Mouse (Mus musculus): ENCODE results near the gene 1700013G24Rik. TPM values are rescaled to one million over a fixed set of nuclear protein-coding genes. Genes with fewer than 3 reads are reported as not detected.

1700013G24Rik gene
- total RNA-seq, 2 experiments from 2014 or later = not detected

DNA sequence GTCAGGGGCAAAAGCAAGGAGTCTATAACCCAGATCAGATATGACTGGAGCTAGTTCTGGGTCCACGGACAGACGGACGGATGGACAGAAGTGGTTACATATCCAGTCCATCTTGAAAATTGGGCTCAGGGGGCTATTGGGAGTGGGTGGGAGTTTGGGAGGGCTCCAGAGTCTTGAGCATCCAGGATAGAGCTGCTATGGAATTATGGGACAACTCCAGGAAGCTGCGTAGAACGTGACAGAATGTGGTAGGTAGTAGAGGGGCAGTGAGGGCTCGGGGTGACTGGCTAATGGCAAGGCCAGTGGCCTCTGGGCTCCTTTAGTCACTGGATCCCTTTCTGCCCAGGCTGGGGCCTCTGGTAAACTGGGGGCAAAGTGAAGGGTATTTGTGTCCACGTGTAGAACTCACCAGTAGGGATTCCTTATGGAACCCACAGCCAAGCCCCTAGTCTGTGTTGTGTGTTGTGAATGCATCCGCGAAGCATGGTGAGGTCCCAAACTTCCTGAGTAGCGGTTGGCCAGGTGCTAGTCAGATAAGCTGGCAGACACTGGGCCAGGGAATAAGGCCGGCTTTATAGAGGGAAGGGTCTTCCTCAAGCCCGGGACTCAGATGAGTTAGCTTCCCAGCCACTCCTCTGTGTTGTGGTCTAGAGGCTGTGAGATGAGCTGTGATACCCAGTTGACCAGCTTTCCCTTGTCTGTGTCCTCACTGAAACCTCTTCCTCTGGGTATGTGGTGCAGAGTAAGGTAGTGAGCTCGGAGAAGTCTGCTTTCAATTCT lies 22.4 kb downstream of the 1700013G24Rik start:
- DNase-seq (ENCODE audit: low spot score in 2 of 2) = no peak

DNA sequence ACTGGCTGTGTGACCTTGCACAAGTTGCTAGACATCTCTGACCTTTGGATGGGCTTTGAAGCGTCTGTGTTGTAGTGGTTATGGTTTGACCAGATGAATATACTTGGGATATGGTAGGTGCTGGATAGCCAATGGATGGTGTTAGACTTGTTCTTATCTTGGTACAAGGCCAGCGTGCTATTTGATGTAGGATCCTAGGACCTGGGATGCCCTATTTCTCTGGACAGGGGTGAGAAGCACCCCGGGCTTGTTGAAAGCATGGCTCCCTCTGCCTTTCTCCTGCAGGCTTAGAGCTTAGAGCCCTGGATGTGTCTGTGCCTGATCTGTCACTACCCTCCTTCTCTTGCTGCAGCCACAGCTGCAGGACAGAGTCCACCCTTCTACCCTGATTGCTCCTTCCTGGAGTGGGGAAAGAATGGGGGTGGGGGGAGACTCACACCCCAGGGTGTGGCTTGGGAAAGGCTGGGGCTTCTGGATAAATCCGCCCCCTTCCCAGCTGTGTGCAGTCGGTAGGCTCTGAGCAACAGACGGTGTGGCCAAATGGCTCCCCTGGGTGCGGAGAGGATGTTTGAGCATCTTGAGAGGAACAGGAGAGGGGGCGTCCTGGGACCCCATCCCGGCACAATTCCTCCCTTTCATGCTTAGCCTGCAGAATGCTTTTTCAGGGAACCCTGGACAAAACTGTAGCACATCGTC lies 23.1 kb downstream of the 1700013G24Rik start:
- peak; percentile 32 to 45 for DNase-seq (ENCODE audit: low spot score in 2 of 2)

DNA sequence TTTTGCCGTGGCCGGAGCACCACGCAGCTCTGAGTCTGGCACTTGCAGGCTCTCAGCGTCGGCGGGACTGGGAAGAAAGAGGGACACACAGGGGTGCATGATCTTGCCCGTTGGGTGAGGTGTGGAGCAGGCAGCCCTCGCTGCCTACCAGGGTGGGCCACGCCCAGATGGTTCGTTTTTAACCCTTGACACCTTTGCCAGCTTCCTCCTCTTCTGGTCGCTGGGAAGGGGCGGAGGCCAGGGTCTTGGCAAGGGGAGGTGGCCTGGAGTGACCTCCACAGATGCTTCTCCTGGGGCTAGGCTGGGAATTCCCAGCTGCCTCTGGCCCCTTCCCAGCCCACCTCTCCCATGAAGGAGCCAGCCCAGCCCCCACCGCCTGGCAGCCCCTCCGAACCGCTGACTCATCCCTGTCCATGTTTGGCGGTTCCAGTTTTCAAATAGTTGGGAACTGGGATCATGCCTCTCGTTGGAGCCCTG lies 23.7 kb downstream of the 1700013G24Rik start:
- no peak for DNase-seq (ENCODE audit: low spot score in 2 of 2)

DNA sequence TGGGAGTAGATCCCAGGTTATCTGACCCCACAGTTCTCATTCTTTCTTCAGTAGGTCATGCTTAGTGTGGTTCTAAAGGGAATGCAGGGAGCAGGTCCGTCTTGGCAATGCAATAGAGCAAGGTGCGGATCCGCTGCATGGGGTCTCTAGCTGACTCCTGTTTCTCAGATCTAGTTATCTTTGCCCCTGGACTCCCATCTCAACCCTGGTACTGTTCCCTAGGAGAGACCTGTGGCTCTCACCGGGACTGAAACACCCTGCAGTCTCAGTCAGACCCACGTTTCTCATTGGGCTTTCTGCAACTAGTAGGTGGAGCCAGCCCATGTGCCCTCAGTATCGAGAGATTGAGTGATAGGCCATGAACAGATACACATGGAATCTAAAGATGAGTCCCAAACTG lies 24.5 kb downstream of the 1700013G24Rik start:
- DNase-seq (ENCODE audit: low spot score in 2 of 2) = no peak

DNA sequence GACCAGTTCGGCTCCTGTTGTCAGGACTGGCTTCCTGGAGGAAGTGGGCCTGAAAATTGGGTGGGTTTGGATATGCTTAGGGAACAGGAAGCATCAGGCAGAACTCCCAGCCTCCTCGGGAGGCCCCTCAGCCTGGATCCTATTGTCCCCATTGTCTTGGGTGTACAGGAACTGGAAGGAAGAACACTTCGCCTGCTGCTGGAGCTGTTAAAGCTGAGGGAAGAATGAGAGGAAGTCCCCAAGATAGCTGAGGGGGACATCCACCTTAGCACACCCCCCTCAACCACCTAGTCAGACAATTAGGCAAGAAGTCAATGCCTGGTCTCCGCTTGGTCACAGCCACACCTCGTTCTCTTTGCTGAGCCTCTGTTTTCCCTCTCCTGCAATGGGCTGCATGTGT lies 25.2 kb downstream of the 1700013G24Rik start:
- DNase-seq (ENCODE audit: low spot score in 2 of 2) = no peak

DNA sequence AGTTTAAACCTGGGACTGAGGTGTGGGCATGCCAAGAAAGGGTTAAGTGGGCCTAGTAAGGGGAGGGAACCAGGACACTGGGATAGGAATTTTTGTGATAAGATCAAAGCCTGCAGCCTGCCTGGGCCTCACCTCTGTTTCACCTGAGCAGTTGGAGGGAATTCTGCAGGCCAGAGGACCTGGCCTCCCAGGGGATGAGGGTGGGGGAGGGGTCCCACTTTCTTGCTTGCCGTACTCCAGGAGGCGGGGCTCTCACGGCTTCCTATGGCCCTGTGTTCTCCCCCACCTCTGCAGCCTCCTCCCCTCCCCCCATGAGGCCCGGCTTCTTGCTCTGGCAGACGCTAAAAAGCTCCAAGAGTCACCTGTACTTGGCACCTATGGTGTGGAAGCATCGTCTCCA lies 26.7 kb downstream of the 1700013G24Rik start:
- no peak for DNase-seq (ENCODE audit: low spot score in 2 of 2)

DNA sequence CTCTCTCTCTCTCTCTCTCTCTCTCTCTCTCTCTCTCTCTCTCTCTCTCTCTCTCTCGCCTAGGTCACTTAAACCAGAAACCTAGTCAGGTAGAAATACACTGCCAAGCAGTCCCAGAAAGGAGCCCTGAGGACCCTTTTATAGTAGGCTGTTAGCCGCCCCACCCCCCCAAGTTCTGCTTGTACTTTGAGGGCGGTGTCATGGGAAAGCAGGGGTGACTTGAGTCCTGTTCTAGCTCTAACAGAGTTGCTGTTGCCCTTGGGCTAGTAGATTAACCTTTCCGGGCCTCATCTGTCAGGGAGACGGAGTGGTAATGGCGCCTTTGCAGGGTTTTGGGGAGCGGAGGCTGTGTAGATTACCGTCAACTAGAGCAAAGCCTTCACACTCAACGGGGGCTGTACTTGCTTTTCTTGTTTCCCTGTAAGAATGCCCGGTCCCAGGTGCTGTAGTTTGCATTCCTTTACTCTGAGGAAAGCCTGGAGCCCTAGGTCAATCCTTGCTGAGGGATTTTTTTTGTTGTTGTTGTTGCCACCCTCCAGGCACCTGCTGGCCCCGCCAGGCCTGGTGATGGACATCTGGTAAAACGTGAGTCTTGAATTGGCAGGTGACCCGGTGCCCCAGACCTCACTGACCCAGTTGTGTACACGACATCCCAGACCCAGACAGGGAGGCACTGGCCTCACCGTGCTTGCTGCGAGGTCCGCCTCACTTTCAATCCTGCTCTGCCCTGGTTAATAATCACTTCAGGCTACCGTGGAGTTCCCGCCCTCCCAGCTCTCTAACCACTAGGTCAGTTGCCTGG lies 27.3 kb downstream of the 1700013G24Rik start:
- DNase-seq (ENCODE audit: low spot score in 2 of 2) = no peak

DNA sequence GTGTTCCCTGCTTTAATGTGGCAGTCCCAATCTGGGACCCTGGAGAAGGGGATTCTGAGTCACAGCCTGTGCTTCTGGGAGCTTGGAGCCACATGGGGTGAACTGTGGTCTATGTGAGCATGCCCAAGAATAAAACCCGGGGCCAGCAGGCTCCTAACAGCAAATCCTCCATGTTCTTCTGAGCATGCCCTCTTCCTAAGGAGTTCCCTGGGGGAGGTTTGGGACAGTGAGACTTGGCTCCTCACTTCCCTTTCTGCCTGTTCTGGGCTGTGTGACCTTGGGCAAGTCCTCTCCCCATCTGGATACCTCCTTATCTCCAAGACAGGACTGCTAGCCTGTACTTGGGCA lies 27.9 kb downstream of the 1700013G24Rik start:
- no peak for DNase-seq (ENCODE audit: low spot score in 2 of 2)

DNA sequence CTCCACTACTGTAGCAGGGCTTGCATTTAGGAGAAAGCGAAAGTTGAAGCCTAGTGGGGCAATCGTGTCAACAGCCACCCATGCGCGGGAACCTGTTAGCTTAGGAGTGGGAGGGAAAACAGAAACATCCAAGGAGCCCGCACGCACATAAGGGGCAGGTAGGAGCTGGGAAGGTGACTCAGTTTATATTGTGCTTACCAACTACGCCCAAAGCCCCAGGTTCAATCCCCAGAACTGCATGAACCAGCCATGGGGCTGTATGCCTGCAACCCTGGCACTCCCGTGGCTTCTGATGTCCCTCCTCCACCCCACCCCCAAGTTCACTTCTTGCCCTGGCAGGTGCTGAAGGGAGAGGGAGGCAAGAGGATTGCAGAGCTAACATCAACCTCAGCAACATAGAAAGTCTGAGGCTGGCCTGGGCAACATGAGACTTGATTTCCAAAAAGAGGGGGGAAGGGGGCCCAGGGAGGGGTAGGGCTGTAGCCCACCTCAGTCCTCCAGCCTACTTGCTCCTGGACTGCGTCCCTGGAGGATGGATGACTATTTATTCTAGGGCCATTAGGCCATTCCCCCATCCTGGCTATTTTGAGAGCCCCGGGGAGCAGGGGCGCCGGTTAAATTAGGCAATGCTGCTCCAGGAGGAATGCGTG lies 28.4 kb downstream of the 1700013G24Rik start:
- no peak for DNase-seq (ENCODE audit: low spot score in 2 of 2)

DNA sequence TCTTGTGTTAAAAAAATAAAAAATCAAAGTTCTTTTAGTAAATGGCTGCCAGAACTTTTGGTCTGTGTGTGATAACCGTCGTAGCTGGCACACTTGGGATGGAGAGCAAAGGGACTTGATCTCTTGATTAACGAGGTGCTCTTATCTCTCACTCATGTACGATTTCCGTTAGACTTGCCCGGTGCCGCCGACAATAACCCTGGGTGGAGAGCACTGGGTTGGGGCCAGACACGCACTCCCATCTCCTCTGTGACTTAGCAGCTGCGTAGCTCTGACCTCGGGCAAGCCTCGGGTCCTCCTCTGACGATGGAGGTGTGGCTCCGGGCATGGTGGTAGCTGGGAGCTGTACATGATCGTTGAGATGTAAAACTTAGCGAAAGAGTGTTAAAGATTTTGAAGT lies 30.8 kb downstream of the 1700013G24Rik start:
- DNase-seq (ENCODE audit: low spot score in 2 of 2) = no peak

DNA sequence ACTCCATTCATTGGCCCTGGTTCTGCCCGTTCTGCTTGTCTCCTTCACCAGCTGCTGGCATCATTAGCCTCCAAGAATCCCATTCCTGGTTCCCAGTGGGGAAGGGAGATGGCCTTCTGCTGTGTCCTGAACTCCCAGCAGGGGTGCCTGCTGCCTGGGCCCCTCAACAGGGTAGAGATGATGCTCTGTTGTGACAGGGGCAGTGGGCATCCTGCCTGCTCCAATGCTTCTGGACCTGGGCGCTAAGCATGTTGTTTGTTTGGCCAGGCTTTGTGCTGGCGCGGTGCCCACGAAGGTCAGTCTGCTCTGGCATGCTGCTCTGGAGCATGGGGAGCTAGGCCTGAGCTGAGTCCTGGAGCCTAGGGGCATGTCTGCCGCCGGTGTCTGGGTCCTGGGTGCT lies 31.5 kb downstream of the 1700013G24Rik start:
- no peak for DNase-seq (ENCODE audit: low spot score in 2 of 2)

DNA sequence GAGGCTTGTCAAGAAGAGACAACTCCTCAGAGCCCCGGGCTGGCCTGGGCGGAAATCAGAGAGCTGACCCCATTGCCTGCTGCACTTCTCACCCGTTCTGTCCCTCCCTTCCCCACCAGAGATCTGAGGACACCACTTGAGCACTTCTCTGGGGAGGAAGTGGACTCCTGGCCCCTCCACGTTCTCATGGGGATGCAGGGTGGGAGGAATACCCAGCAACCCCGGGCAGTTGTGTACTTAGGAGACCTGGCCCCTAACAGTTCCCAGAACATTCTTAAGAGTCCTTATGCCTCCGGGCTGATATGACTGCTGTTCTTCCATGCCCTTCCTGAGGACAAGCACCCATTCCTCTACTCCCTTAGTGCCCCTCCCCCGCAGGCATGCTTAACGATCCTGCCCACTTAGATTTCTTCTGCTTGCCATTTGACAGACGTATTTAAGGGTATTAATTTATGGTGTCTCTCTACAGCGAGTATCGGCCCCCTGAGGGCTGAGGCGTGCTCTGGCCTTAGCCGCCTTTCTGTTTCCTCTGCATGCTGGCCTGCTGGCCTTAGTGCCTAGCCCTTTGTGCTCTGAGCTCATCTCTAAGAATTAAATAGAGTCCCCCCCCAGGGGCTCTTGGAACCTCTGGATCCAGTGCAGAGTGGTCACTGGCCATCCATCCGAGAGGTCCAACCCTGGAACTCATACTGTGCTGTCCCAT lies 32.3 kb downstream of the 1700013G24Rik start:
- no peak for DNase-seq (ENCODE audit: low spot score in 2 of 2)

DNA sequence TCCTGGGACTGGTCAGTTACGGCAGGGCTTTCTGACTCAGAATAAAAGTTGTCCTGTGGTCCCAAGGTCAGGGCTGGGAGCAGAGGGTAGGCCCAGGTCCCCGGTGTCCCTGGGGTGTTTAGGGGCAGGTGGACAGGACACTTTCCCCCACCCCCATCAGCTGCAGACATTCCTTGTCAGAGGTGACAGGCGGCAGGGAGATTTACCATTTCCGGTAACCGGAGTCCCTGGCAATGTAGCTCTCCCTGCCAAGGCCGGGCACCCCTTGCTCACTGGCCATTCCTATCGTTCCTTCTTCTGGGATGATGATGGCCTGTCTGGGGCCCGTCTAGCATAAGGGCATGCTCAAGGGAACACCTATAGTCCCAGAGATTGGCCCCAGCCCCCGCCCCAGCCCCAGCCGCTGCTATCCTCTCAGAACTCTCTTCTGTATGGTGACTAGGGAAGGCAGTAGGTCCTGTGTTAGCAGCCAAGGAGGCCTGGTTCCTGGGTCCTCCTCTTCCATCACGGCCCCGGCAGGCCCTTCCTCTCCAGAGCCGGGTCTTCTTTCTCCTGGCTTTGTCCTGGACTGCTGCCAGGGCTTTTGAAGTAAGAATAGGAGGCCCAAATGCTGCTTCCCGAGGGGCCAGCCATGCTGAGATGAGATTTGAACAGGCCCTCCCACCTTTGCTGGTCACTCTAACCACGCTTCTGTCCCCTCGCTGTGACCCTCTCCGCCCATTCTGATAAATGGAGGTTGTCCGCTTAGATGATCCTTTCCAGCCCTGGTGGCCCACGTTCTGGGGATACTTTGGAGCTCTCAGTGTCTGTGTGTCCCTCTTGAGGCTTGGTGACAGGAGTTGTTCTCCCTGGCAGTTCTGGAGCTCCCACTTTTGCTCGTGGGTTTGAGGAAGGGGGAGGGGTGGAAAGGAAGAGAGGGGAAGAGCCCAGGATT lies 33.3 kb downstream of the 1700013G24Rik start:
- DNase-seq (ENCODE audit: low spot score in 2 of 2) = no peak

DNA sequence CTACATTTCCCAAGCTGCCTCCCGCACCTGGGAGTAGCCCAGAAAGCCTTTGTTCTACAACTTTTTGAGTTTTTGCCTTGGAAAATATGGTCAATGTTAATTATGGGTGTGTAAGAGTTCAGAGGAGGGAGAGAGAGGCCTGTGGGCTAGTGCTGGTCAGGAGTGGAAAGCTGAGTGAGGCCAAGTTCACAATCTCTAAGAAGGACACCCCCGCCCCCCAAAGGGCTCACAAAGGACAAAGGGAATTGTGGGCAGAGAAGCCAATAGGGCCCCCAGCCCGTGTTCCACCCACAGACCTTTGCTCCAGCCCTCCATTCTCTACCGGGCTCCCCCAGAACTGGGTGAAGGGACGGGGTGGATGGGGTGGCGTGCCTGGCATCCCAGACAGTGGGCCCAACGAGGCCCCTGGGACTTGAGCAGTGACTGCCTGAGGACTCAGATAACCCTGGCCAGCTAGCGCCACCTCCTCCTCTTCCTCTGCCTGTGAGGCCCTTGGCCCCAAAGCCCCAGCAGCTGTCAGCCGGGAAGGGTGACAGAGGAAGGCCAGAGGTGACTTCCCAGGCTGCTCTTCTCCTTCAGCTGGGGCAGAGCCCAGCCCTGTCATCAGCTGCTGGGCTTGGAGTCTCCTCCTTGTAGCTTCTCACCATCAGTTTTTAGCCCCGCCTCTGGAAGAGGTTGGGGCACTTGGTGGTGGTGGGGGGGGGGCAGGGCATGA lies 34.4 kb downstream of the 1700013G24Rik start:
- DNase-seq (ENCODE audit: low spot score in 2 of 2) = no peak

DNA sequence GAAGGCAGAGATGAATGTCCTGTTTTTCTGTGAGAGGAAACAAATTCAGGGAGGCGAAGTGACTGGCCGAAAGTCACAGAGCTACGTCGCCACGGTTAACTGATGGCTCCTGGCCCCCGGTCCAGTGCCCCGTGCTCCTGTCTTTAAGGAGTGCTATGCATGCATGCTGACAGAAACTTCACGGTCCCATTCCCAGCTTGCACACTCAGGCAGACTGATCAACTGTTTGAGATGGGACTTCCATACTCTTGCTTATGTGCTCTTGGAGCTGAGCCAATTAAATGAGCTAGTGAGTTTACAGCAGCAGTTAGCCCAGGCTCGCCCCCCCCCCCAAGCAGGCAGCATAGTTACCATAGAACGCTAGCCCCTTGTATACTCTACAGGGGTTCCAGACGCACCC lies 35.0 kb downstream of the 1700013G24Rik start:
- DNase-seq (ENCODE audit: low spot score in 2 of 2) = no peak

DNA sequence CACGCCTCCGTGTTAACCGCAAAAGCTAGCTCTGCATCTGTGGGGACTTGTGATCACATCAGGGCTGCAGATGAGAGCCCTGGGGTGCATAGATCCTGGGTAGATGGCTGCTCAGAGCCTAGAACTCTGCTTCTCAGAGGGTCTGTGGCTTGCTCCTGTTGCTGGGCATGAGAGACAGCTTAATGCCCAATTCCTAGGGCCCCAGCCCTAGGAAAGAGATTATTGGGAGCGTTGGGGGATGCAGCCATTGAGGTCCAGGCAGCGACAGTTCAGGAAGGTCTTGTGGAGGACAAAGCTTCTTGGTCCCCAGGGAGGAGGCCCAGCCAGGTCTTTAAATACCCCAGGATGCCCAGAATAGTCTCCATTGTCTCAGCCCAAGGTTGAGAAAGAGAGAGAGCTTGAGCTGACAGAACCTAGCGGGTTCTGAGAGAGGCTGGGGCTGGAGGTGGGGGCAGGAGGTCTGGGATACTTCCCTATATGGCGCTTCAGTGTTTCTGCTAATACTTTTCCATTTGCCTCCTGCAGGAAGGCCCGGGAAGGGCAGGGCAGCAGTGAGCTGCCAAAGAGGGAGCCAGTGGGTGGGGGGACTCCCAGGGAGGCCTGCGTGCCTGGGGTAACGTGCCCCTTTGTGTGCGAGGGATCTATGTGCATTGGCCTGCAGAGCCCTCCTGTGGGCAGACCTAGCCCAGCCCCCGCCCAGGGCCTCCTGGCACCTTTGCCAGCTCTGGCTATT lies 35.7 kb downstream of the 1700013G24Rik start:
- no peak for DNase-seq (ENCODE audit: low spot score in 2 of 2)

DNA sequence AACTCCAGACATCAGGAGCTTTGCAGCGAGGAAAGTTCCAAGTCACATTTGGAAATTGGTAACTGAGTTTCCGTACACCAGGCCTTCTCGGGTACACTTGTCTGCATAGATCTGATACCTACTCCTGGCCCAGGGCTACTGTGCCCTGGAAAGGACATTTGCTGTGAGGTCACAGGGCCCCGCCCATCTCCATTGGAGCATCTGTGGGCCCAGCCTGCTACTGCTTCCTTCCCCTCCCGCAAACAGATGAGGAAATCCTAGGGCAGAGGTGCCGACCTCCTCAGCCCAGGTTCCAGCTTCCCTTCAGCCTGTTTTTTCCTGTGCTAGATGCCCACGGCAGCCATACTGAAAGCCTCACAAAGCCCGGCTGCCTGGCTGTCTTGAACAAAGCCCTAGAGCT lies 36.9 kb downstream of the 1700013G24Rik start:
- DNase-seq (ENCODE audit: low spot score in 2 of 2) = no peak

DNA sequence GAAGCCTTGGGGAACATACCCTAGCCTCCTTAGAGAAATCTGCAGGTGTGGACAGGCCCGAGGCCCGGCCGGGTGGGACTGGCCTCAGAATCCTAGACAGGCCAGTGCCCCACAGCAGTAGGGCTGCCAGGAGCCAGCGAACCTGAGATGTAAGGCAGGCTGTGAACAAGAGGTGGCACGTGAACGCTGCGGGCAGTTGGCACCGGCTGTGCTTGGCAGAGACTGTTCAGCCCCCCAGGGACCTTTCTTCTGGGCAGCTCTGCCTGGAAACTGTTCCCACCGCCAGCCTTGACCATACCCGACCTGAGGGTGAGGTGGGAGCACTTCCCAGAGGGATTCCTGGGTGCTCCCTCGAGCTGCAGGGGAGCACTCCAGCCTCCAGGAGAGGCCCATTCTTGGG lies 39.5 kb downstream of the 1700013G24Rik start:
- DNase-seq (ENCODE audit: low spot score in 2 of 2) = no peak
